Mouse (Mus musculus) kidney, embryonic 14.5 days (tissue): ENCODE results near the gene Tmem50a. TPM values are rescaled to one million over a fixed set of nuclear protein-coding genes. Genes with fewer than 3 reads are reported as not detected.

Experiments
- ATAC-seq: fragments of 200-750 bp; cut with Nextera tagmentation; 2 replicates; pipeline ENCODE4 v1.8.0; 2017; ENCODE audit warnings: moderate number of reproducible peaks, mild to moderate bottlenecking, moderate TSS enrichment, moderate library complexity; ENCODE audit not compliant: low FRiP score, low TSS enrichment
- H3K27ac ChIP-seq: fragments of 300-500 bp; sonication (generic); 2 replicates; pipeline ENCODE4 v1.5.1; 2014; ENCODE audit warnings: low read depth, mild to moderate bottlenecking, low read length, moderate library complexity, mixed read lengths
- H3K27me3 ChIP-seq: fragments of 300-500 bp; sonication (generic); 2 replicates; pipeline ENCODE4 v1.6.1; 2014; ENCODE audit warnings: mild to moderate bottlenecking, low read length; ENCODE audit not compliant: control insufficient read depth, insufficient read depth
- H3K36me3 ChIP-seq: fragments of 300-500 bp; sonication (generic); 2 replicates; pipeline ENCODE4 v1.6.1; 2014; ENCODE audit warnings: low read length, mixed read lengths; ENCODE audit not compliant: control insufficient read depth, insufficient read depth
- H3K4me1 ChIP-seq: fragments of 300-500 bp; sonication (generic); 2 replicates; pipeline ENCODE4 v1.6.1; 2014; ENCODE audit warnings: low read length, mixed read lengths; ENCODE audit not compliant: control insufficient read depth, insufficient read depth
- H3K4me2 ChIP-seq: fragments of 300-500 bp; sonication (generic); replicated peaks from 2 replicates; pipeline ENCODE4 v1.6.1; 2014; ENCODE audit warnings: low read depth, mild to moderate bottlenecking, low read length
- H3K4me3 ChIP-seq: fragments of 300-500 bp; sonication (generic); 2 replicates; pipeline ENCODE4 v1.5.1; 2014; ENCODE audit warnings: mild to moderate bottlenecking, low read length
- H3K9ac ChIP-seq: fragments of 300-500 bp; sonication (generic); 2 replicates; pipeline ENCODE4 v1.6.1; 2014; ENCODE audit warnings: low read depth, mild to moderate bottlenecking, low read length, moderate library complexity
- H3K9me3 ChIP-seq: fragments of 300-500 bp; sonication (generic); 2 replicates; pipeline ENCODE4 v1.6.1; 2016; ENCODE audit warnings: low read length; ENCODE audit not compliant: control insufficient read depth
- WGBS: fragments of 180-500 bp; shearing (Covaris S2); extraction: QIAGEN DNeasy Blood & Tissue Kit; methylation state at CpG from one replicate; pipeline ENCODE4 v1.1.7; 2014; 5-methylcytosine and 5-hydroxymethylcytosine counted together
- polyA plus RNA-seq: library from polyadenylated mRNA; unstranded; fragments of >200 nt; fragmentation: Nextera tagmentation; extraction: Ambion mirVana; gene quantifications from 2 replicates; pipeline ENCODE4 v1.2.1, GENCODE M21; 2014

The Tmem50a gene
- polyA plus RNA-seq, 1 experiment from 2014 or later, result 156 TPM

GRCm38 (mm10) chr4:134852438-134853255, 62.2 kb downstream of the Tmem50a start:
- peak overlapping the region; percentile 84 for H3K4me3 ChIP-seq
- H3K36me3 ChIP-seq, result no peaks in the 10 kb centered on the region
- H3K27me3 ChIP-seq, result no peaks in the 10 kb centered on the region
- H3K9me3 ChIP-seq, result no peaks in the 10 kb centered on the region
- ATAC-seq, result peak; percentile 37
- peaks cover 24% of the 10 kb centered on the region for H3K4me1 ChIP-seq
- H3K27ac ChIP-seq, result peak overlapping the region; percentile 73
- H3K4me2 ChIP-seq, result peak overlapping the region; percentile 87
- H3K9ac ChIP-seq, result peak overlapping the region; percentile 94
- WGBS, result under 1% methylated on average over 56 of the region's 106 CpGs

GRCm38 (mm10) chr4:134851876-134852275, 62.9 kb downstream of the Tmem50a start:
- Histone ChIP-seq H3K4me1 (peaks cover 24% of the 10 kb centered on the region), H3K9ac (peak overlapping the region; percentile 94), H3K36me3 (no peaks in the 10 kb centered on the region), H3K27me3 (no peaks in the 10 kb centered on the region), H3K9me3 (no peaks in the 10 kb centered on the region), H3K4me3 (peak overlapping the region; percentile 84), H3K4me2 (peak overlapping the region; percentile 87), H3K27ac (no peak overlapping the region)
- no peak for ATAC-seq
- WGBS, result 9% methylated on average over 14 of the region's 14 CpGs

DNA sequence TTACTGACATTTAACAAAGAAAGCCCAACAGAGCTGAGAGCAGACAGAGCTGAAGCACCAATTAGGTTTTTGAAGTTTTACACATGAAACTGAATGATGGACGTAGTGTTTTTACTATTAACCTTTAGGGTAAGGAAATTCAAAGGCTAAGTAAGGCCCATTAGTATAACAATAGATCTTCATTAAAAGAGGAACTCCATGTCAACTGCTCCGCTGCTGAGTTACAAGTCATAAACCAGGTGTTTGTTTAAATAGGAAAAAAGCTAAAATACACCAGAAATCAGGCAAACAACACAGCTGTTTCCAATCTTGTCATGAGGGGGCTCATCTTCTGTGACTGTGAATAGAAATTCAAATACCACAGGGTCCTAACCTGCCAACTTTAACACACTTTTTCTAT, 63.6 kb downstream of the Tmem50a start:
- WGBS, result 36% methylated on average over 2 of the region's 2 CpGs
- H3K27me3 ChIP-seq, result no peaks in the 10 kb centered on the region
- H3K36me3 ChIP-seq, result no peaks in the 10 kb centered on the region
- no peak overlapping the region for H3K27ac ChIP-seq
- H3K4me1 ChIP-seq, result peaks cover 18% of the 10 kb centered on the region
- ATAC-seq, result no peak
- H3K9ac ChIP-seq, result peak overlapping the region; percentile 94; the same call in 1 of the 2 replicates
- peak overlapping the region; percentile 87 for H3K4me2 ChIP-seq
- peak overlapping the region; percentile 84; the same call in 1 of the 2 replicates for H3K4me3 ChIP-seq
- no peaks in the 10 kb centered on the region for H3K9me3 ChIP-seq

DNA sequence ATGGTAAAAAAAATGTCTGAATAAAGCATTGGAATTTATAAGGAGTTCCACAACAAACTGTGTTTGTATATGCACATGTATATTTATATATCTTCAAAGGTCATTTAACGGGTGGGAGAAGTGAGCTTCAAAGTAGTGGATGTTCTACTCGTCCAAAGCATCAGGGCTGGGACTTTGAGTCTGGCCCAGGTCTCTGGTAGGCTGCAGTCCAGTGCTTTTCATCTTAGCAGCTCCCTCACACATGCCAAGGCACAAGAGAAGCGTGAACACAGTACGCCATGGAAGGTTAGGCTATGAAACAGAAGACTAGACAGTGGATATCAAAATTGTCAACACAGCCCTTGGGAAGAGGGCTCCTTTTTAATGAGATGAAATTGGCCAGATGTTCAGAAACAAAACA, 64.3 kb downstream of the Tmem50a start:
- 66% methylated on average over 4 of the region's 4 CpGs for WGBS
- H3K27ac ChIP-seq, result no peak overlapping the region
- H3K9me3 ChIP-seq, result no peaks in the 10 kb centered on the region
- ATAC-seq, result no peak
- no peak overlapping the region for H3K4me2 ChIP-seq
- no peak overlapping the region for H3K4me3 ChIP-seq
- H3K27me3 ChIP-seq, result no peaks in the 10 kb centered on the region
- H3K36me3 ChIP-seq, result no peaks in the 10 kb centered on the region
- H3K4me1 ChIP-seq, result peaks cover 14% of the 10 kb centered on the region
- no peak overlapping the region for H3K9ac ChIP-seq

Other genes with a start within 250 kb of the Tmem50a start
- gene Man1c1, start 210.7 kb downstream of the Tmem50a start, polyA plus RNA-seq, result 3.8 and 5.3 TPM in 2 replicates
- 10.7 and 19.9 TPM in 2 replicates for gene Ldlrap1, start 147.0 kb downstream of the Tmem50a start, polyA plus RNA-seq
- gene Maco1, start 61.7 kb downstream of the Tmem50a start, polyA plus RNA-seq, result 40.8 and 43.5 TPM in 2 replicates
- 1.1 and 1.2 TPM in 2 replicates for gene Rhd, start 50.5 kb downstream of the Tmem50a start, polyA plus RNA-seq
- 339 and 370 TPM in 2 replicates for gene Rsrp1, start 8.6 kb upstream of the Tmem50a start, polyA plus RNA-seq
- gene Syf2, start 15.9 kb upstream of the Tmem50a start, polyA plus RNA-seq, result 77.3 and 90.1 TPM in 2 replicates
- 0.11 TPM in 1 of 2 replicates, not detected in the other for gene Runx3, start 205.6 kb upstream of the Tmem50a start, polyA plus RNA-seq